Mouse (Mus musculus) right cerebral cortex, postnatal 36 days (tissue): ENCODE measurements around the gene Dchs1.
"Not testable (repeated sequence)": the region's sequence is repeated elsewhere in the genome, so short reads cannot be mapped to it uniquely, and the experiment has no call there.

Source experiments
- DNase-seq, 2 experiments: peaks; one replicate each; pipeline ENCODE4 v3.0.0; 2022; ENCODE audit warnings: low spot score in 2 of 2, mixed read lengths in 1 of 2

Dchs1 gene

DNA sequence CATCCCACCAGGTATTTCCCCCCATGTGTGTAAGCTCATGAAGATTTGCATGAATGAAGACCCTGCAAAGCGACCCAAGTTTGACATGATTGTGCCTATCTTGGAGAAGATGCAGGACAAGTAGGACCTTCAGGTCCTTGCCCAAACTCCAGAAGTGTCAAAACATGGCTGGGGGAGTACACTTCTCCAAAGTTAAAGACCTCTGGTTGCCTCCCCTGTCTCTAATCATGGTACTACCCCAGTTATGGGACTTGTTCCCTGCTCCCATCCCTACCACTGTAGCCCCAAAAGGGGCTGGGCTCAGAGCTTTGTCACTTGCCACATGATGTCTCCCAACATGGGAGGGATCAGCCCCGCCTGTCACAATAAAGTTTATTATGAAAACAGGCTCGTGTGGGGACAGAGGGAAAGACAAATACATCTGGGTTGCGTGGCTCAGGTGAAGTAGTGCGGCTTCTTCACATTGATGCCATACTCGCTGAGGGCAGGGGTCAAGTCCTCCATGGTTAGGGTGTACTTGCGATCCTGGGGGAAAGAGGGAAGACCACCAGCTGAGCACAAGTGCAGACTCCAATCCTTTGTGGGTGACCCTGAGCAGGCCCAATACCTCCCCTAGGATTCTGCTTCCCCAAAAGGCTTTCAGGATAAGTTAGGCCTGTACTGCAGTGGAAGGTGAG, 44.8 kb downstream of the Dchs1 start:
- DNase-seq: not testable (repeated sequence)

DNA sequence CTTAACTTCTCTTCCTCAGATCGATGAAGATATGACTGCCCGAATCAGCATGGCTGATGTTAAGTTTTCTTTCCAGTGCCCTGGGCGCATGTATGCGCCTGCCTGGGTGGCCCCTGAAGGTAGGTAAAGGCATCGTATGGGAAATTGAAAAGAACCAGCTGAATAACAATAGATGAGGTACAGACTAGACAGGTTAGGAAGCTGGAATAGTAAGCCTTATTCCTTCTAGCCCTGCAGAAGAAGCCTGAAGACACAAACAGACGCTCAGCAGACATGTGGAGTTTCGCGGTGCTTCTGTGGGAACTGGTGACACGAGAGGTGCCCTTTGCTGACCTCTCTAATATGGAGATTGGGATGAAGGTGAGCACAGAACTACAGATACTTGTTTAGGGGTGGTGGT, 45.5 kb downstream of the Dchs1 start:
- DNase-seq: no peak

DNA sequence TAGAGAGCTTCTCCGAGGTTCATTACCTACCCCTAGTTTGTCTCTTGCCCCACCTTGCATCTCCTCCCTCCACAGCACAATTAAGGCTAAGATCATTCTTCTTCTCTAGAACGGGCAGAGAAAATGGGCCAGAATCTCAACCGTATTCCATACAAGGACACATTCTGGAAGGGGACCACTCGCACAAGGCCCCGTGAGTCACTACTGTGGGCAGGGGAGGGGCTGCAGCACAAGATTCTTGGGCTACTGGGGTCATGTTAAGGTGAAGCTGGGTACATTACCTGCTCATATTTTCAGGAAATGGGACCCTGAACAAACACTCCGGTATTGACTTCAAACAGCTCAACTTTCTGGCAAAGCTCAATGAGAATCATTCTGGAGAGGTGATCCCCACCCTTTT, 46.6 kb downstream of the Dchs1 start:
- DNase-seq: no peak

DNA sequence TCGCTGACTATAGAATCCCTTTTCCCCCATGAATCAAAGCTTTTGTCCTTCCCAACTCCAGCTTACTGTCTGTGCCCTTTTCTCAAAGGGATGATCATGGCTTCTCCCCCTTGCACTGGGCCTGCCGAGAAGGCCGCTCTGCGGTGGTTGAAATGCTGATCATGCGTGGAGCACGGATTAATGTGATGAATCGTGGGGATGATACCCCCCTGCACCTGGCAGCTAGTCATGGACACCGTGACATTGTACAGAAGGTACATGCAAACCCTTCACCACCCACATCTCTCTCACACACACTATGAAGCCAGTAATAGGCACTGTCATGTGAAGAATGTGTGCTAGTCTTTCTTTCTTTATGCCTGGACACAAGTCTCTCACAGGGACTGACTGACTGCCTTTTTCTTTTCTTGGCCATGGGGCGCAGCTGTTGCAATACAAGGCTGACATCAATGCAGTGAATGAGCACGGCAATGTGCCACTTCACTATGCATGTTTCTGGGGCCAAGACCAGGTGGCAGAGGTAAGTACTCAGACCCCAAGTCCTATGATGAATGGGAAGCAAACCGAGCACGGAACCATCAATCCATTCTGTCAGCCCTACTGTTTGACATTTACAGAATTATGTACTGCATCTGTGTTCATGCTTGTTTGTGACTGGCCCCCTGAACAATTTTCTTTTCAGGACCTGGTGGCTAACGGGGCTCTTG, 47.2 kb downstream of the Dchs1 start:
- no peak for DNase-seq

DNA sequence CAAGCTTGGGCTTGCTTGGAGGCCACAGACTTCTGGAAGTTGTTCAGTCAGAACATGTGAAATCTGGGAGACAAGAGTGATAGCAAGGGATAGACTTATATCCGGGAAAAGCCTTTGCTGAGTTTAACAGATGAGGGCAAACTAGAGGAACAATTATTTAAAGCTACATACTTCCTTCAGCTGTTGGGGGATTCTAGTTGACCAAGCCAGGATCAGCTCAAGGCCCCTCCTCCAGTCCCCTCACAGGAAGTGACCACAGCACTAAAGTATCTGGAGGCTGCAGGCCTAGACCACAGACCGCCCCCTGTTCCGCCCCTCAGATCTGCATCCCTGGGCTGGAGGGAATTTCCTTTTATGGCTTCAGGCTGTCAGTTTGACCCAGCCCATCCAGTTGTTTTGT, 48.5 kb downstream of the Dchs1 start:
- no peak for DNase-seq

DNA sequence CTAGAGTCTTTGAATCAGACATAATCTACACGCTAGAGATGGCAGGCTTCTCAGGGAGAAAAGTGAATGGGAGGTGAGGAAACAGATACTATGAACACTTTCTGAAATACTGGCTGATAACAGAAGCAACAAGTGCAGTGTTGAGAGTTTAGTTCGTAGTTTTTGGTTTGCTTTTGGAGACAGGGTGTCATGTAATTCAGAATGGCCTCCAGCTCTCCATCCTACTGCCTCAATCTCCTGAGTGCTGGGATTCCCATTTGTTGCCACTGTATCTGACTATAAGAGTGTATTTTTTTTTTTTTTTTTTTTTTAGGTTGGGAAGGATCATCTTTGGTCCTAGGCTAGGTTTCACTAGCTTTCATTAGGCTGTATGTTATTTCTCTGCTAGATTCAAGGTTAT, 49.2 kb downstream of the Dchs1 start:
- DNase-seq: no peak

DNA sequence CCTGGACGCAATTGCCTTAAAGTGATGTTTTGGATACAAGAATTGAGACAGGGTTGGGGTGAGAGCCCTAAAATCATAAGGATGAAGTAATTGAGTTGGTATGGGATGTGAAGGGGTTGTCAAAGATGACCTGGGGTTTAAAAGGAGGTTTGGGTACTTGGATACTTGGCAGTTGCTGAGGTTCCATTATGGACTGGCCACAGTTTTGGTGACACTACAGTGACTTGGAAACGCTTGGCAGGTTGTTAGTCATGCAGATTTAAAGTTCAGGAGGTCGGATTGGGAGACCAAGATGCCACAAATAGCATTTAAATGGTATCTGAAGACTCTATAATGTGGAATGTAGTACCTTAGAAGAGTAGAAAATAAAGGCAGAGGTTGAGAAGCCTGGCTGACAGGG, 49.8 kb downstream of the Dchs1 start:
- no peak for DNase-seq

DNA sequence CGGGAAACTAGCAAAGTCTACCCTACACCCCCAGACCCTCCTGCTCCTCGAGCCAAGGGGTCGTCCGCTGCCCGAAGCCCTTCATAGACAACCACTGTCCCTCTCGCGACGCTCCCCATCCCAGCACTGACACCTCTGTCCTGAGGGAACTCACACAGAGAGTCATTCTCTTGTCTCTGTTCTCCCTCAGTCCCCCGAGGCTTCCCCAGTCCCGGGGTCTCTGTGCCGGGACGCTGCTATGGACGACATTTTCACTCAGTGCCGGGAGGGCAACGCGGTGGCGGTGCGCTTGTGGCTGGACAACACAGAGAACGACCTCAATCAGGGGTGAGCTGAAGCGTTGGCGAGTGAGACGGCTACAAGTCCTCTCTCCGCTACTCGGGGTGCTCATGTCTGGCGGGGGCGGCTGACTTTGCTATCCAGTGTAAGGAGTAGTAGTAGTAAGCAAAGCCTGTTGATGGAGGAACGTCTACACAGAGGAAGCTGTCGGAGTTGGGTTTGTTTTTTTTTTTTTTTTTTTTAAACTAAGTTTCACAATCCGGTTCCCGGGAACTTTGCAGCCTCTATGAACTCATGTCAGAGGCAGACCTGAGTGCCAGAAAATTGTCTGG, 50.4 kb downstream of the Dchs1 start, which contains the start of gene Rrp8:
TSS of gene Rrp8 (minus strand) at position 475 of the 611 bp plus-strand sequence.
- no peak for DNase-seq

DNA sequence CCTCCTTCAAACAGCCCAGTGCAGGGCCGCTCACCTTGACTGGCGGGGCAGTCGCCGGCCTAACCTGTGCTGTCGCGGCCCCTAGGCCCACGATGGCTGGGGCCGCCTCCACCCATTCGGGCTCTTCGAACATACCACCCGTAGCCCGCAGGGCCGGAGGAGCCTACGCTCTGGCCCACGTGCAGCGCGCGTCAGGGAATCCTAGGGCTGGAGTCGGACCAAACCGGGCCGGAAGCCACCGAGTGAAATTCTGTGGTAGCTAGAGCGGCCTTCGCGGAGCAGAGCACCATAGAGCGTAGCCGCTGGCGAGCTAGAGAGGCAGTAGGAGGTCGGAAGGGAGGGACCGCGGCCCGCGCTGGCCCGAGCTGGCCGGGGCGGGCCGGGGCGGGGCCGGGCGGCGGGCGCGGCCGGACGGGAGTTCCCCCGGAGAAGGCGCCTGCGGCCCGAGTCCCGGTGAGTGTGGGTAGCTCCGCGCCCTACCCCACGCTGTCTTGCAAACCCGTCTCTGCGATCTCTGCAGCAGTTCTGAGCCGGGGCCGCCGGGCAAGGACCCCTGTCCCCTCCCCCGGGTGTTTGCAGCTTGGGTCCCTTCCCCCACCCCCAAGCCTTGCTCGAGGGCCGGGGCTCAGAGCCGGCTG, 51.1 kb downstream of the Dchs1 start, which contains the start of gene Ilk:
TSS of gene Ilk (plus strand) at position 329 of the 638 bp plus-strand sequence.
- DNase-seq: peak; percentile 89 to 91

DNA sequence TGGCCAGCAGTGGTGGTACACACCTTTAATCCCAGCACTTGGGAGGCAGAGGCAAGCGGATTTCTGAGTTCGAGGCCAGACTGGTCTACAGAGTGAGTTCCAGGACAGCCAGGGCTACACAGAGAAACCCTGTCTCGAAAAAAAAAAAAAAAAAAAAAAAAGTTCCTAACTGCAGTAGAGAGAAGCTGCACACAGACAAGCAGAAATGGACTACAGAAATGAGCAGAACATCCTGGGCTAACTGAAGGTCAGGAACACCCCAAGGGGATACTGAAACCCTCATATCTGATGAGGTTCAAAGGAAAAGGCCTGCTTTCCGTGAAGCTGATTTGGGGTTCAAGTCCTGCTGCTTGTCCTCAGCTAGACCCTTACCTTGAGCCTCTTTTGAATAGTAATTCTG, 52.0 kb downstream of the Dchs1 start:
- not testable (repeated sequence) for DNase-seq

DNA sequence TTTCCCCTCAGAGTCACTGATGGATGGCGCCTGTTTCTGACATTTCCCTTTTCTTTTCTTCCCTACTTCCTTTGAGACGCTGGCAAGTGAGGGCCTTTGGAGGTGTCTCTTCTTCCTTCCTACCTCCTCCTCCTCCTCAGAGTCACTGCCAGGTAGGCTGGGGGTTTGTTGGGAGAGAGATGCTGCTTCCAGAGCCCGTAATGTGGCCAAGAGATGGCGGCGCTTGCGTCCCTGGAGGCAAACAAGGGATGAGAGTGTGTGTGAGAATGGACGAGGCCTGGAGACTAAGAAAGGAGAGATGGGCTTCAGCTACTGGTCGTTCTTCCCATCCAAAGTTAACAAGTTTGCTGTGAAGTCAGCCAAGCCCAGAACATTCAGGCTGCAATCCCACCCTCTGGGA, 52.6 kb downstream of the Dchs1 start:
- DNase-seq: no peak

DNA sequence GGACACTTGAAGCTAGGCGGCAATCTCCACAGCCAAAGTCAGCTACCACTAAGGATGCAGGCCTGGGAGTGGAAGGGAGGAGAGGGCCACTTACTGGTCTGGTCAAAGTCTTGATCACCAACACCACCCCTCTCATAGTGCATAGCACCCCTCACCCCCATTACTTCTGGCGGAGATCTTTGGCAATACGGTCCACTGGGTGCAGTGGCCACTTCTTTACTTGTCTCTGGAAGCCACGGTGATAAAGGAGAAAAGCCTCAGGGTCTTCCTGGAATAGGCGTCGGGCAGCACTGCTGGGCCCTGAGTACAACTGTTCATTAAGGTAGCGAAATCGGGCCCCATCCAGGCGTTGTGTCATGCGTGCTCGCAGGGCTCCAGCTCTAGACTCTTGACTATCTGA, 53.6 kb downstream of the Dchs1 start:
- DNase-seq: no peak

DNA sequence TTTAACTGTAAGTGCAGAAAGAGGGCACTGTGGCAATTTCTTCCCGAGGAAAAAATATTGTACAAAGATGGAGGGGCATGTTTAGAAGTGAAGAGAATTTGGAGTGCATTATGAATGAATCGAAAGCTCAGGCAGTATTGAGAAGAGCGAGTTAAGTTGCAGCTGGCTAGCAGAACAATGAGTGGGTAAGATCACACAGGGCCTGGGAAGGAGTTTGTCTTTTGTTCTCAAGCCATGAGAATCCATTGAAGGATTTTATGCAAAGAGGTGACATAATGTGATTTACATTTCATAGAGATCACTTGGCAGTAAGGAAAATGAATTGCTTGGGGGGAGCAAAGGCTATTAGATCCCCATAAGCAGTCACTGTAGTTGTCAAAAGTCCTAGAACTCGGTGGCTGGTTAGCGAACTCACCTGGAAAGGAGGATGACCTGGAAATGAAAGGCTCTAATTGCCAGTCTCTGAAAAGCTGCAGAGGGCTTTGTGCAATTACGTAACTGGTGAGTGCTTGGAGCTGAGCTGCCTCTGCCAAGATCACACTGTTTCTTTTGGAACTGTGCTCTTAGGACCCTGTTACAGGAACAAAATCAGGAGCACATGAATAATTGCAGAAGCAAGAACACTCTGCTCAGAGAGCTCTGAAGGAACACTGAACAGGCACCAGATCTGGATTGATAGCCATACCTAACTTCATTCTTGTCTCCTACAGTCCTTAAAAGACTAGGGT, 58.6 kb downstream of the Dchs1 start:
- DNase-seq: no peak

DNA sequence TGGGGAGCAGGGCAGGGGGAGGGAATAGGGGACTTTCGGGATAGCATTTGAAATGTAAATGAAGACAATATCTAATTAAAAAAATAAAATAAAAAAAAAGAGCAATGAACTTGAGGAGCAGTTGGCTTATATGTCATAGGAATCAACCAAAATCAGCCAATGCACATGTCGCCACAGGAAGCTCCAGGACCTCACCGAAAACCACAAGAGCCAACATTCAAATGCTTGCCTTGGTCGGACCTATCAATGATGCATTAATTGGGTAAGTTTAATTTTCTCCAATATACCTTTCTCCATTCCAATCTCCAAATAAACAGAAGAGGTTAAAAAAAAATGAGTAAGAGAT, 60.5 kb downstream of the Dchs1 start:
- no peak for DNase-seq

DNA sequence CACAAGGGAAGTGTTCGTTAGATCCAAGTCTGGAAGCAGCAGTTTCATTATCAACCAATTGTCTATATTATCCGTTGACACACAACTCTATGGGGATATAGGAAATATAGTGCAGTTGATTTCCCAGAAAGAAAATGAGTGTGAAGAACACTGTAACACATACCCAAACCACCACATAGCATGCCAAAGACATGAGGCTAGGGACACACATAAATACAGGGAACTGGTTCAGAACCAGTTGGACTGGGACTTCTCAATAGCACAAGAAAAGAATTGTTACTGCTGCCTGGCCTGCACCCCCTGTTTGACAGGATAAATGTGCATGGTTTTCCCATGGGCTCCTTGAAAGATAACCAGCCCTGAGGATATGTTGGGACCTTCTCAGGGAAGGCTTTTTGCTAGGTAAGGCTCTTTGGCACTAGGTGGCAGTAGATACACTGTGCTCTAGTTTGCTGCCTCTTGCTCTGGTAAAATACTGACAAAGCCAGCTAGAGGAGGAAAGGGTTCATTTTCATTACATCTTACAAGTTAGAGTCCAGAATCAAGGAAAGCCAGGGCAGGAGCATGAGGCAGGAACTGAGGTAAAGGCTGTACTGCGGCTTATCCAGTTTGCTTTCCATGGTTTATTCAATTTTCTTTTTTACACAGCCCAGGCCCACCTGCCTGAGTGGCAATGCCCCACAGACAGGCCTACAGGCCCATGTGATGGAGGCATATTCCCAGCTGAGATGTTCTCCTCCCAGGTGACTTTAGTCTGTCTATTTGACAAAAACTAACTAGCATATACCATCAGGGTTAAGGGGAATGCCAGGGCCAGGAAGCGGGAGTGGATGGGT, 61.1 kb downstream of the Dchs1 start:
- peak; percentile 41 to 60 for DNase-seq

DNA sequence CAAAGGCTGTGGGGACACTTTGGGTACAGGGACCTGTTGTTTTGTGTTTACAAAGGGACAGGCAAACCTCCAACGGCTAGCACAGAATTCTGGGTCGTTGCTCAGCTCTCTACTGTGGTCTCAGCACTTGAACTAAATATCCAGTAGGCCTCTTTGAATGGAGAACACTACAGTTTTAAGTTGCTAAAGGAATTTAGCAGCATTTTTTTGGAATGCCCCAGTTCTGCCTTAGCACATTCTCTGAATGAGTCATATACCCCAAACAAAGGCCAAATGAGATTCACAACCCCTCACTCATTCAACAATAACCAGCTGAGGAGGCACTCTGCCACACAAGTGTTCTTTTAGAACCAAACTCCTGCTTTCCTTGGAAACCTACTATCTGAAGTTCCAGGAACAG, 65.5 kb downstream of the Dchs1 start:
- no peak for DNase-seq

DNA sequence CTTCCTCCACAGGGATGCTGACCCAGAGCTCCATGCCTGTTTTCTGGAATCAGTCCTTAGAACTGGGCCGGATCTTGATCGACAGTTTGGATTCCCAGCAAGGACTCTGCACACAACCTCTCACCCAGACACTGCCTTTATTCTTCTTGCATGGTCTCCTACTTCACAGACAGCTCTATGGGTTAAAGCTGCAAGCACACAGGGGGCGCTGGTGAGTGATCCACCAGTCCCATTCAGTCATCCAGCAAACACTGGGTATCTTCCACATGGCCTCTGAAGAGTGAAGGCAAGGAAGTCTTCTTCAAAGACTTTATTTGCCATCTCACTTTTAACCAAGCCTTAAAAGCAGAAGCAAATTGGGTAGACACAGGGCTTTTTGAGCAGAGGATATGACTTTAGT, 72.1 kb downstream of the Dchs1 start:
- DNase-seq: no peak

DNA sequence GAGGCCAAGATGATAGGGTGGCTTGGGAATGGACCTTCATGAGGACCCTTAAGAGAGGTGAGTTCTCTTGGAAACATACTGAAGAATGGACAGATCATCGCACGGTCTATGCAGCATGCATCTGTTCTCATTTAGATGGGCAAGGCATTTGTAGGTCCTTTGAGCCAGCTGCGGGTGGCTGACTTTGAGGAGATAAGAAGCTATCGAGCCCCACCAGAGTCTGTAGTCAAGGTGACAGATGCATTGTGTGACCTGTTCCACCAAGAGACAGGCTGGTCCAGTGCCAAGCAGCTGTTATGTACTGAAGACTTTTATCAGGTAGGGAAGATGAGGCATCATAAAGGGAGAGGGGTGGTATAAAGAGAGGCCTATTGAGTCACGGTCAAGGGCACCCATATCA, 78.7 kb downstream of the Dchs1 start:
- no peak for DNase-seq

DNA sequence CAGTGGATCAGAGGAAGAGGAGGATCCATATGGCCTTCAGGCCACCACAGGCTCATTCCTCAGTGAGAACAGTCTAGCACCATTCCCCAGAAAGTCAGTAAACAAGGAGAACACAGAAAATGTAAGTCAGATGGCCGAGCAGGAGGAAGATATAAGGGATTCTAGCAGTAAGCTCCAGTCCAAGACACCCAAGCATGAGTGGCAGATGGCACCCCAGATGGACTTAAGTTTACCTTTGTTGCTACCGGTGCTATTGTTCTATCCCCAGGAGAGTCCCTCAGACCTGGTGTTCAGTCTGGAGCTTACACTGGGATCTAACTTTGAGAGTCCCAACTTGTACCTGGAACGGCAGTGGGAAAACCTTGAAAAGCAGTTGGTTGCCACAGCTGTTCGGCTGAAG, 83.6 kb downstream of the Dchs1 start:
- DNase-seq: no peak

DNA sequence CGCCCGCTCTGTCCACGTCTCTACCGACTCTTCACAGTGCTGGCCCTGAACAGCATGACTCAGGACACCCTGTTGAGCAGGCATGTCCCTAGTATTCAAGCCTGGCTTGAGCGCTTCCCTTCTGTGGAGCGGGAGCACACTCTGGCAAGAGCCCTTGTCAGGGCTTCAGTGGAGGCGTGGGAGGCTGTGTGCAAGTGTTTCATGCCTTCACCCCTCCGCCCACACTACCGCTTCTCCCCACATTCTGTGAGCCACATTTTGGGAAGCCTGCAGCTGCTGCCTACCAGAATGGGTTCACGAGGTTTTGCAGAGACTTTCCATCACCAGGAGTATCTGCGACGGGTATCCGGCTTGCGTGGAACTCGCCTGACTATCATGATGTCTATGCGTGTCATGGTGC, 84.3 kb downstream of the Dchs1 start:
- peak in 1 of 2 experiments; percentile 63 for DNase-seq
